Mouse (Mus musculus): ENCODE measurements around the gene Astl.

DNA sequence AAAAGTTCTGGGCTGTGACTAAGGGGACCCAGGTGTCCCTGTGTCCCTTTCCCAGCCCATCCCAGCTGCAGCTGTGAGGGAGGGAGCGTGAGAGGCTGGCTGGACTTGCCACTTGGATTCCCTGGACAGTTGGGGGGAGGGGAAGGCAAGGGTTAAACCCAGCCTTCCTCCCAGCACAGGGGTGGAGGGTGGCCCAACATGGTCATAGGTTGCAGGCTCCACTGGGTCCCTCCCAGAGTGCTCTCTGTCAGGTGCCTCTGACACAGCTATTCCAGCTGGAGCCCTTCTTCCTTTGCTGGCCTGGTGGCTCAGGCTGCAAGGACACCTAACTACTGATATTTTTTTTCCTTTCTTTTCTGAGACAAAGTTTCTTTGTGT, 33.0 kb downstream of the Astl start:
- no peak for TF ChIP-seq CTCF (IDR thresholded peaks at IDR 0.05; ENCODE audit: low read depth)
- TF ChIP-seq EP300 (IDR thresholded peaks at IDR 0.05; ENCODE audit: low read depth) = no peak
